Mouse (Mus musculus): ENCODE measurements around the gene Josd2. TPM values are rescaled to one million over a fixed set of nuclear protein-coding genes. Genes with fewer than 3 reads are reported as not detected.

Gene Josd2
- polyA plus RNA-seq, 1 experiment, result 124 TPM

DNA sequence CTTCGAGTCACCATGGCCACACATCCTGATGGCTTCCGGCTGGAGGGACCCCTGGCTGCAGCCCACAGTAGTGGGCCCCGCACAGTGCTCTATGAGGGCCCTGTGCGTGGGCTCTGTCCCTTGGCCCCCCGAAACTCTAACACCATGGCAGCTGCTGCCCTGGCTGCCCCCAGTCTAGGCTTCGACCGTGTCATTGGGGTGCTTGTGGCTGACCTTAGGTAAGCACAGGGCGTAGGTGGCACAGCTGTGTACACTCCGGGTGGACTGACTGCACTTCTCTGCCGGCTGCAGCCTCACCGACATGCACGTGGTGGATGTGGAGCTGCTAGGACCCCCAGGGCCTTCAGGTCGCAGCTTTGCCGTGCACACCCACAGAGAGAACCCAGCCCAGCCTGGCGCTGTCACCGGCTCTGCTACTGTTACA is 880 bp upstream of the Josd2 start:
- TF ChIP-seq CTCF (IDR thresholded peaks at IDR 0.05; ENCODE audit: extremely low read depth, insufficient read depth, insufficient read length, insufficient replicate concordance), result no peak
- no peak for TF ChIP-seq POLR2A (IDR thresholded peaks at IDR 0.05; ENCODE audit: low read depth, low read length)
- Histone ChIP-seq H3K27ac (ENCODE audit: insufficient read depth, low read length) (no peak overlapping the region), H3K4me3 (ENCODE audit: extremely low read depth, insufficient read depth, insufficient read length) (no peak overlapping the region), H3K36me3 (ENCODE audit: control insufficient read depth, insufficient read depth, low read length) (no peaks in the 10 kb centered on the region), H3K27me3 (ENCODE audit: control insufficient read depth, insufficient read depth, low read length) (peaks cover 8% of the 10 kb centered on the region; the same call in 1 of the 2 replicates), H3K4me1 (ENCODE audit: control insufficient read depth, insufficient read depth, insufficient read length) (0 out of 2 replicates have a peak, but pooled peaks cover 4% of the 10 kb centered on the region)
- WGBS, result 94% methylated on average over 16 of the region's 16 CpGs
- DNase-seq (ENCODE audit: low read depth in 1 of 2, low spot score in 2 of 2), result no peak

DNA sequence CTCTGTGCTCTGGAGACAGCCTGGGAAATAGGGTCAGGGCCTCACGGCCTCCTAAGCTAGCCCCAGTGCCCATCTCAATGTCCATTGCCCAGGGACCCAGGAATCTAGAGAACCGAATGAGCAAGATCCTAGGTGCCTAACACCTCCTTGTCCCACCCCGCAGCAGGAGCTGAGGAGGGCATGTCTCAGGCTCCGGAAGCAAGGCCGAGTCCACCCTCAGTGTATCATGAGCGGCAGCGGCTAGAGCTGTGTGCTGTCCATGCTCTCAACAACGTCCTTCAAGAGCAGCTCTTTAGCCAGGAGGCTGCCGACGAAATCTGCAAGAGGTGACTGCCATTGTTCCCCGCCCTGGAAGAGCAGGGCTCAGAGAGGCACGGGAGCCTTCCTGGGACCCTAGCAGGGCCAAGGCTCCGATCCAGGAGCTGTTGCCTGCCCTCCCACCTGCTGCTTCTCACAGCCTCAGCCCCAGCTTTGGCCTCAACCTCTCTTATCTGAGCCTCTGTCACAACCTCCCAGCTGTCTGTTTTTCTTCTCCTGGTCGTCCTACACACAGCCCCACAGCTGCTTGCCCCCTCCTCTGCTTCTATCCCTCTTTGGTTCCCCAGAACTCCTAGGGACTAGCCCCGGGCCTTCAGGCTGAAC is 985 bp downstream of the Josd2 start:
- Histone ChIP-seq H3K4me1 (ENCODE audit: control insufficient read depth, insufficient read depth, insufficient read length) (0 out of 2 replicates have a peak, but pooled peaks cover 4% of the 10 kb centered on the region), H3K36me3 (ENCODE audit: control insufficient read depth, insufficient read depth, low read length) (no peaks in the 10 kb centered on the region), H3K27me3 (ENCODE audit: control insufficient read depth, insufficient read depth, low read length) (no peaks in the 10 kb centered on the region), H3K27ac (ENCODE audit: insufficient read depth, low read length) (peak overlapping the region; percentile 6; the same call in 1 of the 2 replicates), H3K4me3 (ENCODE audit: extremely low read depth, insufficient read depth, insufficient read length) (peak overlapping the region; percentile 77)
- DNase-seq (ENCODE audit: low read depth in 1 of 2, low spot score in 2 of 2), result no peak
- TF ChIP-seq CTCF (IDR thresholded peaks at IDR 0.05; ENCODE audit: extremely low read depth, insufficient read depth, insufficient read length, insufficient replicate concordance) (no peak), POLR2A (IDR thresholded peaks at IDR 0.05; ENCODE audit: low read depth, low read length) (no peak)
- 85% methylated on average over 15 of the region's 15 CpGs for WGBS

DNA sequence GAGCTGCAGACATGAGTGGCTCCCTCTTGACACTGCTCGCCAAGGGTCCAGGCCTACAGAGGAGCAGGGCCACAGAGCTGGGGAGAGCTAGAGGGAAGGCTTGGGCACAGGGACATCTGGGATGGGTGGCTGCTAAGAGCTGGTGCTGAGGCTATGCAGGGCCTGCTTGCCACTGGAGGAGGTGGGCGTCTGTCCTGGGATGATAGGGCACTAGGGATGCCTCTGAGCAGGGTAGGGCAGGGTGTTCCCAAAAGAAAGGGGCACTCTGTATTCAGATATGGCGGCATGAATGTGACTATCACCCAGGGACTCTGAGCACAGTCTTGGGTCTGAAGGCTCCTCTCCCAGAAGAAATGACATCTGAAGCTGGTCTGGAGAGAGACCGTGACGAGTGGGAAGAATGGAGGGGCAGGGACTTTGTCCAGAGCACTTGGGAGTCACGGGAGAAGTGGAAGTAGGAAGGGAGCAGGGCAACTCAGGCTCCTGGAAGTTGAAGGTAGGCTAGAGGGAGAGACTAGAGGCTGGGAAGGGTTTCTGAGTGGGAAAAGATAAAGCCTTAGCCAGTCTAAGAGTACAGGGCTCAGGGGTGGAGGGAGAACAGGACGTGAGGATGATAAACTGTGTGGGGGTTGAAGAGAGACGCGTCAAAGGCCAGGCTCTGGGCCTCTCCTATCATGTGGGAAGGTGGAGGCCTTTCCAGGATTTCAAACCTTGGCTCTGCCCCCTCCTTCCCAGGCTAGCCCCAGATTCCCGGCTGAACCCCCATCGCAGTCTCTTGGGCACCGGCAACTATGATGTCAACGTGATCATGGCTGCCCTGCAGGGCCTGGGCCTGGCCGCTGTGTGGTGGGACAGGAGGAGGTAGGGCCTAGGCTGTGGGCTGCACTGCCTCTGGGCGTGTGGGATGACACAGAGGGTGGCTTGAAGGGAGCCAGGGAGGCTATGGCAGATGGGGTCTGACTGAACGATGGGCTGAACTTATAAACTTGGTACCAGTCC is 2.2 kb downstream of the Josd2 start:
- 90% methylated on average over 16 of the region's 16 CpGs for WGBS
- no peak overlapping the region for H3K4me3 ChIP-seq (ENCODE audit: extremely low read depth, insufficient read depth, insufficient read length)
- TF ChIP-seq POLR2A (IDR thresholded peaks at IDR 0.05; ENCODE audit: low read depth, low read length) (no peak), CTCF (IDR thresholded peaks at IDR 0.05; ENCODE audit: extremely low read depth, insufficient read depth, insufficient read length, insufficient replicate concordance) (no peak)
- peaks cover 2% of the 10 kb centered on the region; the same call in 1 of the 2 replicates for H3K27me3 ChIP-seq (ENCODE audit: control insufficient read depth, insufficient read depth, low read length)
- DNase-seq (ENCODE audit: low read depth in 1 of 2, low spot score in 2 of 2), result no peak
- H3K4me1 ChIP-seq (ENCODE audit: control insufficient read depth, insufficient read depth, insufficient read length), result 0 out of 2 replicates have a peak, but pooled peaks cover 4% of the 10 kb centered on the region
- H3K36me3 ChIP-seq (ENCODE audit: control insufficient read depth, insufficient read depth, low read length), result no peaks in the 10 kb centered on the region
- H3K27ac ChIP-seq (ENCODE audit: insufficient read depth, low read length), result no peak overlapping the region; the same call in 1 of the 2 replicates

DNA sequence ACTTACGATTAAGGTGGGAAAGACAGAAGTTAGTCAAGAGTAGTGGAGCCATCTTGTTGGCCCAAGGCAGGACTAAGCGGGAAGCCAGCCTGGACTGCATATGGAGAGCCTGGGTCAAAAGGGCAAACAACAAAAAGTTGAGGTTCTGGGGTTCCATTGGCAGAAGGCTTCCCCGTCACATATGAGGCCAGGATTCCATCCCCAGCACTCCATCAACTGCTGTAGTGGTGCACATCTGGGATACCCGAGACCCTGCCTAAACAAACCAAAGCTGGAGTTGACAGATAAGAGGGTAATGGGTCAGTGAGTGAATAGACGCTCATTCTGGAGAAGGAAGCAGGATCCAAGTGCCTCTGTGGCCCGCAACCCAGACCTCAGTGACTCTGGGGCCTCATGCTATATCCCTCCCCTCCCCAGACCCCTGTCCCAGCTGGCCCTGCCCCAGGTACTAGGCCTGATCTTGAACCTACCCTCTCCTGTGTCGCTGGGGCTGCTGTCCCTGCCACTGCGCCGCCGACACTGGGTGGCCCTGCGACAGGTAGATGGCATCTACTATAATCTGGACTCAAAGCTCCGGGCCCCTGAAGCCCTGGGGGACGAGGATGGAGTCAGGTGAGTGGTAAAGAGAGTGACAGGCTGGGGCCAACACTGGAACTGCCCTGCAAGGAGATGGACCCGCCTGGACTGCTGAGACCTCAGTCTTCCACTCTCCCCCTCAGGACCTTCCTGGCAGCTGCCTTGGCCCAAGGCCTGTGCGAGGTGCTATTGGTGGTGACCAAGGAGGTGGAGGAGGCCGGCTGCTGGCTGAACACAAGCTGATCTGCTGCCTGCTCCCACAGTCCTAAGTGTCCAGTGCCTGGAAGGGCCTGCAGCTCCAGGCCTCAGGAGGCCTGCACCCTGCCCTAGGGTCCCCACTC is 3.2 kb downstream of the Josd2 start:
- 0 out of 2 replicates have a peak, but pooled peaks cover 4% of the 10 kb centered on the region for H3K4me1 ChIP-seq (ENCODE audit: control insufficient read depth, insufficient read depth, insufficient read length)
- H3K27me3 ChIP-seq (ENCODE audit: control insufficient read depth, insufficient read depth, low read length), result peaks cover 5% of the 10 kb centered on the region; the same call in 1 of the 2 replicates
- H3K27ac ChIP-seq (ENCODE audit: insufficient read depth, low read length), result no peak overlapping the region
- H3K4me3 ChIP-seq (ENCODE audit: extremely low read depth, insufficient read depth, insufficient read length), result no peak overlapping the region
- DNase-seq (ENCODE audit: low read depth in 1 of 2, low spot score in 2 of 2), result no peak
- 92% methylated on average over 16 of the region's 16 CpGs for WGBS
- H3K36me3 ChIP-seq (ENCODE audit: control insufficient read depth, insufficient read depth, low read length), result no peaks in the 10 kb centered on the region
- TF ChIP-seq CTCF (IDR thresholded peaks at IDR 0.05; ENCODE audit: extremely low read depth, insufficient read depth, insufficient read length, insufficient replicate concordance) (no peak), POLR2A (IDR thresholded peaks at IDR 0.05; ENCODE audit: low read depth, low read length) (no peak)

DNA sequence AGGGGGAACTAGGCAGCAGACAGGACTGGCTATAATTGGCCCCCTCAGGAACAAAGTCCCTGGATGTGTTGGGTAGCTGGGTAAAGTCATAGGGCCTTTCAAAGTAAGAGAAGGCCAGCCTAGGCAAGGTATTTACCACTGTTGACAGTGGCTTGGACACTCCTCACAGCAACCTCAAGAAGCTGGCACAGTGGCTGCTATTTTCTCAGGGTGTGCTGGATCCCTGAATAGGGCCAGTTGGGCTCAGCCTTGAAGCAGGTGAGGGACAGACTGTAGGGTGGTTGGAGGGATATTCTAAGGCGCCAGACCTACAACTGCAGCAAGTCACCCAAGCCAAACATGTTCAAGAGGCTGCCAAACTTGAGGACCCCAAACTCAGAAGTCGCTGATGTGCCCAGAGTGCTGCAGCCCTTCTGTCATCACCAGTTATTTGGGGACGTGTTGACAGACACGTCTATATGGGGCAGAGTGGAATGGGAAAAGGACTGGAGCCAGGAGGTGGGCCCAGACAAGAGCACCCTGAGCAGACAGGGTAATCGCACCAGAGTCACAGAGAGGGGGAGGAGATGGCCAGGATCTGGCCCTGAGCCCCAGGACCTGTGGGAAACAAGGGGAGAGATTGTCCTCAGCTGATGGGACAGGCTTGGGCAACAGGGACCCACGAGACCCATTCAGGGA is 4.2 kb downstream of the Josd2 start:
- H3K27ac ChIP-seq (ENCODE audit: insufficient read depth, low read length), result no peak overlapping the region
- H3K36me3 ChIP-seq (ENCODE audit: control insufficient read depth, insufficient read depth, low read length), result no peaks in the 10 kb centered on the region
- no peak for TF ChIP-seq POLR2A (IDR thresholded peaks at IDR 0.05; ENCODE audit: low read depth, low read length)
- H3K4me3 ChIP-seq (ENCODE audit: extremely low read depth, insufficient read depth, insufficient read length), result no peak overlapping the region
- peaks cover 5% of the 10 kb centered on the region; the same call in 1 of the 2 replicates for H3K27me3 ChIP-seq (ENCODE audit: control insufficient read depth, insufficient read depth, low read length)
- DNase-seq (ENCODE audit: low read depth in 1 of 2, low spot score in 2 of 2), result no peak
- 0 out of 2 replicates have a peak, but pooled peaks cover 4% of the 10 kb centered on the region for H3K4me1 ChIP-seq (ENCODE audit: control insufficient read depth, insufficient read depth, insufficient read length)
- WGBS, result 54% methylated on average over 6 of the region's 6 CpGs

DNA sequence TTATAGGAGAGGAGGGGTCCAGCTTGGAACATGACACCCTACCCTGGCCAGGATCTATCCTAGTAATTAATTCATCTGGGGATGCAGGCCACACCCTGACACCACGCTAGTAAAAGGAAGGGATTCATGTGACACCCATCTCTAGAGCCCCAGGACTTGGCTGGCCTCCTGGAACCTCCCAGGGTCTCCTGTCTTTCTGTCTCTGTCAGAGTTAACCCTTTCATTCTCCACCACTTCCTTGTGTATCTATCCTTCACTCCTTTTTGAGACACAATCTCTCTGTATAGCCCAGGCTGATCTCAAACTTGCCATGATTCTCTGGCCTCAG is 4.7 kb downstream of the Josd2 start:
- 0 out of 2 replicates have a peak, but pooled peaks cover 4% of the 10 kb centered on the region for H3K4me1 ChIP-seq (ENCODE audit: control insufficient read depth, insufficient read depth, insufficient read length)
- no peaks in the 10 kb centered on the region for H3K36me3 ChIP-seq (ENCODE audit: control insufficient read depth, insufficient read depth, low read length)

More for the DNA sequence above, 4.7 kb downstream of the Josd2 start:
- Histone ChIP-seq H3K4me3 (ENCODE audit: extremely low read depth, insufficient read depth, insufficient read length) (no peak overlapping the region), H3K27ac (ENCODE audit: insufficient read depth, low read length) (no peak overlapping the region), H3K27me3 (ENCODE audit: control insufficient read depth, insufficient read depth, low read length) (peaks cover 5% of the 10 kb centered on the region; the same call in 1 of the 2 replicates)
- 33% methylated on average over 1 of the region's 1 CpGs for WGBS
- TF ChIP-seq POLR2A (IDR thresholded peaks at IDR 0.05; ENCODE audit: low read depth, low read length) (no peak), CTCF (IDR thresholded peaks at IDR 0.05; ENCODE audit: extremely low read depth, insufficient read depth, insufficient read length, insufficient replicate concordance) (no peak)
- no peak for DNase-seq (ENCODE audit: low read depth in 1 of 2, low spot score in 2 of 2)

All from spleen, adult 2 months (tissue).